Mouse (Mus musculus): ENCODE results near the gene Mug1.
"Not testable (repeated sequence)": the region's sequence is repeated elsewhere in the genome, so short reads cannot be mapped to it uniquely, and the experiment has no call there.

The Mug1 gene

DNA sequence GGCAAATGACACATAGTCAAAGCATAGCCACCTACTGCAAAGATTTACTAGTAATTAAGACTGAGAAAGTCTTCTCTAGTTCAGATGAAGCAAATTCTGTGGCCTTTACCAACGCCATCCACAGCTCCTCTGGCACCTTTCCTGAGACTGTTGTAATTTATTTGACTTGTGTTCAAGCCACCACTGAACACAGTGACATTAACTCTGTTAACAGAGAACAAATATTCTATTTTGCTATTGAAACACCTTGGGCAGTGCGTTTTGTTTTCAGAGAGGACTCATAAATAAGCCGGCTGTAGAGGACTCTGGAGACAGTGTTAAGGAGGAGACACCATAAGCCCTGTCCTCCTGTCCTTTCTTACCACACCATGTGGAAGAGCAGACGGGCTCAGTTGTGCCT lies at the start of gene Mug1:
TSS of gene Mug1 (plus strand) at position 271 of the 400 bp plus-strand sequence.
- in situ Hi-C loops (cut with MboI; ENCODE audit: unreplicated experiment in 2 of 2): not testable (repeated sequence)

DNA sequence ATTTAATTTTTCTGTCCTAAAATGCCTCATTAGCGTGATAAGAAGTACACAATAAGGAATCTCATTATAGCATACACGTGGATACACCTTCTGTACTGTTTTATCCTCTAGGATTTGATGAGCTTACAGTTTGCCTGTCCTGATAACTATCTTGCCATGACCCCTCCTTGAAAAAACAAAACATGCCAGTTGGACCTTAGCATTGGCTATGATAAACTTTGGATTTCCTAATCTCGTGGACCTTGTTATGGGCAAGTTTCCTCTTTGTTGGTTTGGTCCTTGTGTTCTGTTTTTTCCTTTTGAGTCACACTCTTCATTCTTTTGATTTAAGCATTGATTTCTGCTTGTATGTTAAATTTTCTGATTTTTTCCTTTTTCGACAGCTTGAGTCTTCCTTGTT lies 10.3 kb upstream of the Mug1 start:
- in situ Hi-C loops (cut with MboI; ENCODE audit: unreplicated experiment in 2 of 2): no loop called here

- in situ Hi-C loops (cut with MboI; ENCODE audit: unreplicated experiment in 2 of 2): no loop called here
Measured at GRCm38 (mm10) chr6:121836361-121836760, 2.0 kb upstream of the Mug1 start.

DNA sequence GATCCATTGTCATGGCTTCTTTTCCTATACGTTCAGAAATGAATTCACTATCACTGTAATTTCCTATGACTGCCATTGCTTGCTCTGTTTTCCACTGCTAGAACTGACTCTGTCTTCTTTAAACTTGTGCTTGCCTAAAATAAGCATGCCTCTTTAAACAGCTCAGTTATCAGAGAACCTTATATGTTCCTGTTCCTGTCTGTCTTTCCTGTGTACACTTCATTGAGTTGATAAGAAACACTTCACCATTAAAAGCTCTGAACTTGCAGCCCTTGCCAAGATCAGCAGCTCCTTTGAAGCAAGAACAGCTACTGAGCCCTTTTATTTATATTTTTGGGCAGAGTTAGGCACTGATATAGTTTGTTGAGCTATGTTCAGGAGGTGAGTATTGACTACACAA lies 10.0 kb downstream of the Mug1 start:
- in situ Hi-C loops (cut with MboI; ENCODE audit: unreplicated experiment in 2 of 2): no loop called here
